Mouse (Mus musculus) thymus, postnatal 10 days (tissue): ENCODE measurements around the gene Zfp451.
A peak's percentile ranks its signal among the peaks of the same experiment; 100 is the strongest.
"Not testable (repeated sequence)": the region's sequence is repeated elsewhere in the genome, so short reads cannot be mapped to it uniquely, and the experiment has no call there.

Source experiments
- DNase-seq, 2 experiments: peaks; one replicate each; pipeline ENCODE4 v3.0.0; 2021; ENCODE audit warnings: low spot score in 2 of 2

Gene Zfp451

DNA sequence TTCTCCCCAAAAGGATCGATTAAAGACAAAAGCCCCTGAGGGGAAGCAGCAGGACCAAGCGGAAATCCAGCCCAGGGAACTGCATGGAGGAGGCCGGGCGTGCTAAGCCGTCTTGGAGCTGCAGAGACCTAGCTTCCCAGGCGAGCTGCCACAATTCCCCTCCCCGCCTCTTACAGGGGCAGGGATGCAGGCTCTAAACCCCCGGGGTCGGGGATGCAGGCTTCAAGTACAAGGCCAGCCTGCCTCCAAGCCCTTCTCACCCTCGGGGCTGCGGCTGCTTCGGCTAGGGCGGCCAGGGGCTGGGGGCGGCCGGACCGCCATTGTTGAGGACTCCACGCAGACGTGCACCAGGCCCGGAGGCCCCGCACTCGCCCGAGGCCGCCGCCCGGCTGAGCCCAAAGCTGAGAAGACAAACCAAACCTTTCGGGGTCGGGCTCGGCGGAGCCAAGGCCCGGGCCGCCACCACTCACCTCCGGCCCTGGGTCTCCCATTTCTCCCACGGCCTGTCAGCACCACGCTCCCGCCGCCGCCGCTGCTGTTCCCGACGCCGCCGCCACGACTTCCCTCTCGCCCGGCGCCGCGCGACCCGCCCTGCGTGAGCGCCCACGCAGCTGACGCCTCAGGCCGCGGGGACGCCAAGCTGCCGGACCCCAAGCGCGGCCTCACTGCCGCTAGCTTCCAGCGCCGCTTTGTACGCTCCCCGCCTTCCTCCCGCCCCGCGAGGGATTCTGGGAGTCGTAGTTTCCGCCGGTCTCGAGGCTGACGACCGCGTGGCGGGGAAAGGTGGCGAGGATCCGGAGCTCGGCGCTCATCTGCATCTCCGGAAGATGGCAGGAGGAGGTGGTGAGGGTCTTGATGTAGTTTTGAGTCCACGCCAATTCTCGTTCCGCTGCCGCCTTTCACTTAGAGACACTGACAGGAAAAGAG is at the start of gene Zfp451:
TSS of gene Zfp451 (minus strand) at position 728 of the 927 bp plus-strand sequence.
- peak; percentile 81 to 84 for DNase-seq

- no peak for DNase-seq
These were observed 32.4 kb upstream of the Zfp451 start for GRCm38 (mm10) chr1:33846807-33847206.

- DNase-seq = no peak
These were observed 29.4 kb upstream of the Zfp451 start for GRCm38 (mm10) chr1:33843823-33844222.

GRCm38 (mm10) chr1:33838952-33839351 is 24.6 kb upstream of the Zfp451 start:
- not testable (repeated sequence) for DNase-seq

DNA sequence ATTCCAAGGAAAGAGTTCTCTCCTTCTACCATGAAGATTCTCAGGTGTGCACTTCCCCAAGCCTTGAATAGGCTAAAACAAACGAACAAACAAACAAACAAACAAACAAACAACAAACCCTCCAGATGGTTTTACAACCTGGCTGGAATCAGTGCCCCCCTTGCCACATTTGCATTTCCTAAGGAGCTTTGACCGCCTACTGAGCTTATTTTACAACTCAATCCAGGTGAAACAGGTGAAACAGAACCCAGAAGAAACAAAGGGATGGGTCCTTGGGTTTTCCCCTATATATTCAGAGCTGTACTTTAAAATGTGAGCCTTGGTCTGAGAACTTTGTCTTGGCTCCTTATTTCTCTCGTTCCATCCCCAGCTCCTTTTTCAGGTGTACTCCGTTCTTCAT is 16.2 kb upstream of the Zfp451 start:
- DNase-seq = no peak

DNA sequence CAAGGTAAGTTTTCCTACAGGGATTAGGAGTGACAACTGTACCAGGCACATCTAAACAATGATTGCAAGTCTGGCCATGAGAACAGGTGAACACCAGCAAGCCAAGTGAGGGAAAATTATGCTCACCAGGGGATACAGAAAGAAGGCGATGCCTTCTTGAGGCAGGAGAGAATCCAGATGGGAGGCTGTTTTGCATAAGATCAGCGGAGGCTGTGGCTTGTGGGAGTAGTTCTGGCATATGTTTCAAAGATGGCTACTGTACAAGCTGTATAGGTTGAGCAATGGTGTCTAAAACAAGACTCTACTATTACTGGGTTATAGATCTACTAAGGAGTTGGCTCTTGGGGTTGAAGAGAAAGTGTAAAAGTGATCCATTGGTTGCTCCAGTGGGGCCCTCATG is 3.5 kb upstream of the Zfp451 start:
- DNase-seq = no peak

- peak in 1 of 2 experiments; percentile 4 for DNase-seq
These were observed 914 bp downstream of the Zfp451 start for GRCm38 (mm10) chr1:33813495-33813867.

DNA sequence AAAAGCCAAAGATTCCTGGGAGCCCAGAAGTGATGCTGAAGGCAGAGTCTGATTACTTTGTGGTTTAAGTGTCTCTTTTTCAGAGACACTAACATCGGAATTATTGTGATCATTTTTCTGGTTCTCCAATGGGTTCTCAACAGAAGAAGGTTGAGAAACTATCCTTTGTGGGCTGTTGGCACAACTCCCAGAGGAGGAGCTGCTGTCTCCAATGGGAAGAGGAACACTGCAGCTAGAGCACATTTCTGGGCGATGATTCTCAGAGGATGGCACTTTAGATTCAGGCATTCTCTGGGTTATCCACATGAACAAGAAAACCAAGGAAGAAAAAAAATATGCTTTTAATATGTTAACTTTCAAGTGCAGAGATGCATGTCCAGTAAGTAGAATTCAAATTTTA is 11.1 kb downstream of the Zfp451 start:
- no peak for DNase-seq

- no peak for DNase-seq
These were observed 14.8 kb downstream of the Zfp451 start for GRCm38 (mm10) chr1:33799620-33800019.

DNA sequence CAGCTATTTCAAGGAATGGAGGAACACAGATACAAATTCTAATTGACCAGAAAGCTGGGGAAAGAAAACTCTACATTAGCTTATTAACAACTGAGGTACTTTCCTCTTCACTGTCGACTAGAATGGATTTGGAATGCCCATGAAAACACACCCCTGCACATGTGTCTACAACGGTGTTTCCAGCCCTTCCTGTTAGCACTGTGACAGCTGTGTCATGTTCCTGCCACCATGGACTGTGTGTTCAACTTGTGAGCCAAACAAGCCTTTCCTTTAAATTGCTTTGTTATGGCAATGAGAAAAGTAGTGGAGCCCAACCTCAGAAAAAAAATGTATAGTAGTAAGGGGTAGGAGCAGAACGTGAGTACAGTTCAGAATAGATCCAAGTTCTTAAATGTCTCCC is 25.9 kb downstream of the Zfp451 start:
- DNase-seq = no peak

DNA sequence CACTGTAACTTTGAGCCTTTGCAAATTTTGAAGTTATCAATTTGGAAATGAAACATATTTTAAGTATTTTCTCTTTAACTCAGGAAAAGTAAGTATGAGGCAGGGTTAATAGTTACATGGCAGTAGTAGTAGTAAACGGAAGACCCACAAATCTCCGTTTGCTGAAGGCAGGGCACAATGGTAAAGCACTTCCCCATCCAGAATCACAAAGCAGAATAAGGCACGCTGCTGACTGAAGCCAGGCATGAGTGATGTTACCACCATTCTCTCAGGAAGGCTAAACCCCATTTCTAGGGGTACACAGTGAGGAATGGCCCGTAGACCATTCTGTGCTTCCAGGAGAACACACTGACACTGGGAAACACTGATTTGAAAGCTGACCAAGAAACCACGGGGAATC is 26.3 kb downstream of the Zfp451 start:
- DNase-seq = no peak

- no peak for DNase-seq
These were observed 29.8 kb downstream of the Zfp451 start for GRCm38 (mm10) chr1:33784561-33784960.

- DNase-seq = no peak
These were observed 38.2 kb downstream of the Zfp451 start for GRCm38 (mm10) chr1:33776175-33776611.

GRCm38 (mm10) chr1:33772106-33772505 is 42.3 kb downstream of the Zfp451 start:
- no peak for DNase-seq

- no peak for DNase-seq
These were observed 42.8 kb downstream of the Zfp451 start for GRCm38 (mm10) chr1:33771621-33772020.

DNA sequence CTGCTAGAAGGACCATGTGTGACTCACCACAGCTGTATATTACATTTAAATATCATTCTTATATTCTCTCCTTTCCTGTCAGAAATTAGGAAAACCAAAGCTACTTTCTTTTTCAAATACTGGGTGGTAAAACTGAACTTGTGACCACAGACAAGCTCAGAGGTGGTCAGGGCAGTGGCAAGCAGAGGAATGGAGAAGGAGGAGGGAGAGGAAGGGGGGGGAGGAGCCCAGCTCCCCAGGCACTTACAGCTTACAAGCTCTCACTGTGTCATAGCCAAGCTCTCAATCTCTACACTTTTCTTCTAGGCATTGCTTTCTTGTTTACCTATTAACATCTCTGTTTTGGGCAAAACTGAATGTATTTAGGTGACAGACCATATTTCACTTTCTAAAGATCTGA is 45.6 kb downstream of the Zfp451 start:
- no peak for DNase-seq

- DNase-seq = no peak
These were observed 46.2 kb downstream of the Zfp451 start for GRCm38 (mm10) chr1:33768091-33768787.

DNA sequence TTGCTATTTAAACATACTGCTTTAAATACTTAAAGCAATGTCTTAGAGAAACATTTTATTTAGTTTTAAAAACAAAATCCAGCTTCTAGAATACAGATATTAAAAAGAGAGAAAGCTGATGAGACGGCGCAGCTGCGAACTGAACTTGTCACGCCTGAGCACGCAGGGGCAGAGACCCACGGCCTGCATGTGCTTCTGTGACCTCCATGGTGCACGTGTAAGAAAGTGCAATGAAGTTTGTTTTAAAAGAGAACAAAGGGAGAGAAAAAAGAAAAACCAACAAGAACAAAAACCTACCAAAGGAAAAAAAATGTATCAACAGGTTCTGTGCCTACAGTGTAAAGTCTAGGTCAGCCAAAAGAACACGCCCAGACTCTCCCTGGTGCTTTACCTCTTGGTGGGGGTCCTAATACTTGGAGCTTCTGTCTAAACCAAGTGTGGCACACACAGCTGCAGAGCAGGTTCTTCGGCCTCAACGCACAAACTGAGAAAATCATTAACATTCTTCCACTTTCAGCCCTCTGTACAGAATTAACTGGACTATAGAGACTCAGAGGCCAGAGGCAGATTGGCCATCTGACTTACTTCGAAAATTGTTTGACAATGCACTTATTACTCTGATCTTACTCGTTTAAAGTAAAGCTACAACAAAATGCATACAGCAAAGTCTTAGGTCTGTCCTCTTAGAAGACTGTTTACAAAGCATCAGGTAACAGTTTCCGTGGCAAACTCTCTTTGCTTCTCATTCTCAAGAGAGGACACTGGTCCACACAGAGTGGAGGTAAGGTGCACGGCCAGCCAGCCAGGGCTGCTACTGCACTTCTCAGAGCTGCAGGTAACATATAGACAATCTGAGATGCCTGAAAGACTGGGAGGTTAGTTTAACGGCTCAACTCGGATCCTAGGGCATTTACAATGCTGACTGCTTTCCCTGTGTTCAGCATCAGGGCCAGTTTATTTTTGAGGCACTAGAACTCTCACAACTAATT is 47.6 kb downstream of the Zfp451 start:
- no peak for DNase-seq

DNA sequence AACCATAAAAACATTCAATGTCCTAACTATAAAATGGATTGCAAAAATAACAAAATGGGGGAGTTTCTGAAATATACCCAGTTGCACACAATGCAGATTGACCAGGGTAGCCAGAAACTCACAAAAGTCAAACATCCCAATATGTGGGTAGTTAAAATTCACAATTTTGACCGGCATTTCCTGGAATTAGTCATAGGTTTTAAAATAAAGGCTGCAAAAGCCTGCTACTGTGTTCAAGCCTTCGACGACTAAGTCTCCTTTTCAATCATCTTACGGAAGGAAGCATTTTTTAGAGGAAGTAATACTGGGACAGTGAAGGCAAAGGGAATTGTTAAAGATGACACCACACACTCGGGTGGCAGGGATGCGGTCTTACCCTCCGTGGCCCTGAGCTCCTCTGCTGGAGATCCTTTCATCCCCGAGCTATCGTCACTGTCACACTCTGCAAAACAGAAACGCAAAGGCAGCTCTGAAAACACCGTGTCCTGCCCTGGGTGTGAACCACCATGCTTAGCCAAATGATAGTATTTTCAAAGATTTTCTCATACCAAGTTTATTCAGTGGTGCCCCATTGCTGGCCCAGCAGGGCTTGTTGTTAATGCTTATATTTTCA is 48.8 kb downstream of the Zfp451 start:
- no peak for DNase-seq

- DNase-seq = no peak
These were observed 50.6 kb downstream of the Zfp451 start for GRCm38 (mm10) chr1:33763826-33764225.

DNA sequence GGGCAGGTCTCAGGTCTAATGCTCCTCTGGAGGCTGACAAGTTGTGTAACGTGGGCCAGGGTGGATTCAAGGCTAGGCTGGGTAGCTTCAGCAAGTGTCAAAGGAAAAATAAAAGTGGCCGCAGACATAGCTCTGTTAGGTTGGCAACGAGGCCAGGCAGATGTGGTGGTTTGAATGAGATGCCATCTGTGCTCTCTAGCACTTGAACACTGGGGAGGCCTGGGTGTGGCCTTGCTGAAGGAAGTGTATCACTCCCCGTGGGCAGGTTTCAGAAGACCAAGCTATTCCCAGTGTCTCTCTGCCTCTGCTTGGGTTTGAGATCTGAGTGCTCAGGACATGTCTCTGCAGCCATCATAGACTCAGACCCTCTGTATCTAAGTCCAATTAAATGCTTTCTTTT is 55.9 kb downstream of the Zfp451 start:
- DNase-seq = no peak
